Mouse (Mus musculus): ENCODE results near the gene Tm7sf3.

- TF ChIP-seq CTCF (IDR thresholded peaks at IDR 0.05; ENCODE audit: control insufficient read depth, insufficient read depth, insufficient read length) (no peak), MYOD1 (IDR thresholded peaks at IDR 0.05; ENCODE audit: control insufficient read depth, insufficient read length, low read depth) (no peak), USF1 (IDR thresholded peaks at IDR 0.05; ENCODE audit: low read depth) (no peak)
Observed at GRCm38 (mm10) chr6:146611385-146611784, 31.2 kb downstream of the Tm7sf3 start.

Data from C2C12 (cell line).